Mouse (Mus musculus) urinary bladder, postnatal 4 days (tissue): ENCODE results near the gene Asic2.

ENCODE experiments used
- DNase-seq, 2 experiments: peaks; one replicate each; pipeline ENCODE4 v3.0.0; 2021 to 2022; ENCODE audit warnings: low spot score in 2 of 2

Asic2 gene

GRCm38 (mm10) chr11:81110049-81110448, 858.2 kb downstream of the Asic2 start:
- DNase-seq = no peak

GRCm38 (mm10) chr11:81106949-81107348, 861.3 kb downstream of the Asic2 start:
- no peak for DNase-seq

- no peak for DNase-seq
These were observed 867.4 kb downstream of the Asic2 start for GRCm38 (mm10) chr11:81100829-81101228.

- peak; percentile 44 to 68 for DNase-seq
These were observed 872.2 kb downstream of the Asic2 start for GRCm38 (mm10) chr11:81096011-81096410.

- no peak for DNase-seq
These were observed 873.7 kb downstream of the Asic2 start for GRCm38 (mm10) chr11:81094581-81094980.

GRCm38 (mm10) chr11:81092161-81092560, 876.1 kb downstream of the Asic2 start:
- DNase-seq = no peak

GRCm38 (mm10) chr11:81083822-81084221, 884.4 kb downstream of the Asic2 start:
- no peak for DNase-seq

GRCm38 (mm10) chr11:81080076-81080805, 888.0 kb downstream of the Asic2 start:
- no peak for DNase-seq

GRCm38 (mm10) chr11:81079237-81079636, 889.0 kb downstream of the Asic2 start:
- DNase-seq = no peak

- no peak for DNase-seq
These were observed 896.4 kb downstream of the Asic2 start for GRCm38 (mm10) chr11:81071836-81072235.

GRCm38 (mm10) chr11:81065386-81065785, 902.9 kb downstream of the Asic2 start:
- no peak for DNase-seq

- DNase-seq = no peak
These were observed 904.3 kb downstream of the Asic2 start for GRCm38 (mm10) chr11:81064006-81064405.

GRCm38 (mm10) chr11:81060077-81060476, 908.2 kb downstream of the Asic2 start:
- DNase-seq = no peak

GRCm38 (mm10) chr11:81059546-81059945, 908.7 kb downstream of the Asic2 start:
- DNase-seq = no peak

- no peak for DNase-seq
These were observed 910.8 kb downstream of the Asic2 start for GRCm38 (mm10) chr11:81057506-81057905.

GRCm38 (mm10) chr11:81056776-81057175, 911.5 kb downstream of the Asic2 start:
- DNase-seq = no peak

- DNase-seq = no peak
These were observed 912.7 kb downstream of the Asic2 start for GRCm38 (mm10) chr11:81055446-81056145.

- no peak for DNase-seq
These were observed 914.4 kb downstream of the Asic2 start for GRCm38 (mm10) chr11:81053826-81054225.

GRCm38 (mm10) chr11:81041671-81042070, 926.6 kb downstream of the Asic2 start:
- DNase-seq = no peak

- DNase-seq = no peak
These were observed 928.3 kb downstream of the Asic2 start for GRCm38 (mm10) chr11:81039976-81040375.

GRCm38 (mm10) chr11:81032151-81032550, 936.1 kb downstream of the Asic2 start:
- DNase-seq = no peak

- DNase-seq = no peak
These were observed 953.5 kb downstream of the Asic2 start for GRCm38 (mm10) chr11:81014776-81015175.

- no peak for DNase-seq
These were observed 954.8 kb downstream of the Asic2 start for GRCm38 (mm10) chr11:81013501-81013900.
